Mouse (Mus musculus): Measurements from ENCODE around the gene Auts2.

The Auts2 gene

GRCm38 (mm10) chr5:131922118-131922517 is 621.0 kb downstream of the Auts2 start:
- DNase-seq (ENCODE audit: low spot score in 2 of 2), result no peak

GRCm38 (mm10) chr5:131919983-131920777 is 623.0 kb downstream of the Auts2 start:
- DNase-seq (ENCODE audit: low spot score in 2 of 2), result no peak

- DNase-seq (ENCODE audit: low spot score in 2 of 2), result no peak
Measured at GRCm38 (mm10) chr5:131916791-131917403, 626.2 kb downstream of the Auts2 start.

GRCm38 (mm10) chr5:131913562-131913961 is 629.6 kb downstream of the Auts2 start:
- DNase-seq (ENCODE audit: low spot score in 2 of 2), result no peak

- DNase-seq (ENCODE audit: low spot score in 2 of 2), result no peak
Measured at GRCm38 (mm10) chr5:131912983-131913382, 630.2 kb downstream of the Auts2 start.

- DNase-seq (ENCODE audit: low spot score in 2 of 2), result no peak
Measured at GRCm38 (mm10) chr5:131906313-131906712, 636.8 kb downstream of the Auts2 start.

GRCm38 (mm10) chr5:131904478-131904877 is 638.7 kb downstream of the Auts2 start:
- DNase-seq (ENCODE audit: low spot score in 2 of 2), result no peak

GRCm38 (mm10) chr5:131898048-131898638 is 645.0 kb downstream of the Auts2 start:
- DNase-seq (ENCODE audit: low spot score in 2 of 2), result no peak

- DNase-seq (ENCODE audit: low spot score in 2 of 2), result no peak
Measured at GRCm38 (mm10) chr5:131886636-131887035, 656.5 kb downstream of the Auts2 start.

- no peak for DNase-seq (ENCODE audit: low spot score in 2 of 2)
Measured at GRCm38 (mm10) chr5:131876569-131876968, 666.6 kb downstream of the Auts2 start.

GRCm38 (mm10) chr5:131875976-131876375 is 667.2 kb downstream of the Auts2 start:
- no peak for DNase-seq (ENCODE audit: low spot score in 2 of 2)

- DNase-seq (ENCODE audit: low spot score in 2 of 2), result peak in 1 of 2 experiments; percentile 14
Measured at GRCm38 (mm10) chr5:131873116-131873515, 670.0 kb downstream of the Auts2 start.

GRCm38 (mm10) chr5:131869711-131870499 is 673.2 kb downstream of the Auts2 start:
- DNase-seq (ENCODE audit: low spot score in 2 of 2), result no peak

GRCm38 (mm10) chr5:131865200-131865599 is 677.9 kb downstream of the Auts2 start:
- no peak for DNase-seq (ENCODE audit: low spot score in 2 of 2)

- DNase-seq (ENCODE audit: low spot score in 2 of 2), result no peak
Measured at GRCm38 (mm10) chr5:131857976-131858375, 685.2 kb downstream of the Auts2 start.

- DNase-seq (ENCODE audit: low spot score in 2 of 2), result no peak
Measured at GRCm38 (mm10) chr5:131855358-131855757, 687.8 kb downstream of the Auts2 start.

GRCm38 (mm10) chr5:131851597-131852453 is 691.3 kb downstream of the Auts2 start:
- no peak for DNase-seq (ENCODE audit: low spot score in 2 of 2)

- no peak for DNase-seq (ENCODE audit: low spot score in 2 of 2)
Measured at GRCm38 (mm10) chr5:131850632-131851335, 692.4 kb downstream of the Auts2 start.

GRCm38 (mm10) chr5:131849644-131850043 is 693.5 kb downstream of the Auts2 start:
- DNase-seq (ENCODE audit: low spot score in 2 of 2), result no peak

- no peak for DNase-seq (ENCODE audit: low spot score in 2 of 2)
Measured at GRCm38 (mm10) chr5:131844519-131844800, 698.7 kb downstream of the Auts2 start.

Measured in frontal cortex, postnatal 14 days (tissue).